Mouse (Mus musculus): Measurements from ENCODE around the gene Spata1.

DNA sequence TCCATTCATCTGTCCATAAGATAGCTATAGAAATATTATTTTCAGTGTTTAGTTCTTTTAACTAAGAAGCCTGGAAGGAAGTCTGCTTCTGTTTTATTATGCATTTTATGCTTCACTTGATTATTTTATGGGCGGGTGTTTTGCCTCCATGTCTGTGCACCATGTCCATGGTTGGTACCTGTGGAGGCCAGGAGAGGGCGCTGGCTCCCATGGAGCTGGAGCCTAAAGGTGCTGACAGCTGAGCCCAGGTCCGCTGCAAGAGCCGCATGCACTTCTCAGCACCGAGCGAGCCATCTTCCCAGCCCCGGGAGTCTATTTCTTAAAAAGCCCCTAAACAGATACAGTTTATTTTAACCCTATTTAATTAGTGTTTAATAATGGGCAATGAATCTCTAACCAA, 75.8 kb downstream of the Spata1 start:
- TF ChIP-seq MAX (IDR thresholded peaks at IDR 0.05) (no peak), CEBPB (IDR thresholded peaks at IDR 0.05; ENCODE audit: low read depth) (no peak), CTCF (IDR thresholded peaks at IDR 0.05; ENCODE audit: control insufficient read depth, insufficient read depth, insufficient read length) (no peak), USF1 (IDR thresholded peaks at IDR 0.05; ENCODE audit: low read depth) (no peak)
